Mouse (Mus musculus) heart, adult 2 months (tissue): ENCODE results near the gene Ythdc1.

Experiments
- CTCF ChIP-seq: fragments of 200-600 bp; IDR thresholded peaks from 2 replicates; pipeline ENCODE4 v1.8.1; 2022; ENCODE audit warnings: antibody characterized with exemption, mild to moderate bottlenecking, moderate library complexity
- POLR2A ChIP-seq: fragments of 200-500 bp; IDR thresholded peaks from 2 replicates; pipeline ENCODE4 v1.6.1; 2011; ENCODE audit warnings: mild to moderate bottlenecking, low read depth, low read length, control low read depth; ENCODE audit not compliant: insufficient read depth

DNA sequence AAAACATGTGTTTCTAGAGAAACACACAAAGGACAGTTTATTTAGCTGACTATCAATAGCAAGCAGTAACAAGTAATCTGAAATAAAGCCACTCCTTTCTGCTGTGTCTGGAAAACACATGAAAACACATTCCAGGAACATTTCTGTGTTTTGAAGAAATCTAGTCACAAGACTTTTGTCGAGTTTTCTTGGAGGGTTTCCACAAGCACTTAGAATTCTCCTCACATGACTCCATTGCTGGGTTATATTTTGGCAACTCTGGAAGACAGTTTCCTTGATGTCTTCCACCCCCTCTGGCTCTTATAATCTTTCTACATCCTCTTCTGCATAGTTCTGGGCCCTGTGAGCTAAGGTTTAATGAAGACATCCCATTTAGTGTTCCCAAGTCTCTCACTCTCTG lies 25.6 kb upstream of the Ythdc1 start:
- TF ChIP-seq CTCF (no peak), POLR2A (no peak)
